Mouse (Mus musculus) testis, adult 2 months (tissue): ENCODE results near the gene Myl9. TPM values are rescaled to one million over a fixed set of nuclear protein-coding genes. Genes with fewer than 3 reads are reported as not detected.
"Not testable (repeated sequence)": the region's sequence is repeated elsewhere in the genome, so short reads cannot be mapped to it uniquely, and the experiment has no call there.

ENCODE experiments used
- H3K27ac ChIP-seq: fragments of 200-500 bp; 2 replicates; pipeline ENCODE4 v1.5.1; 2012; ENCODE audit warnings: low read depth, low read length; ENCODE audit not compliant: control insufficient read depth, insufficient read depth
- H3K27me3 ChIP-seq: fragments of 200-500 bp; 2 replicates; pipeline ENCODE4 v1.6.1; 2012; ENCODE audit warnings: mild to moderate bottlenecking, low read length, moderate library complexity; ENCODE audit not compliant: control insufficient read depth, insufficient read depth
- H3K36me3 ChIP-seq: fragments of 200-500 bp; 2 replicates; pipeline ENCODE4 v1.6.1; 2012; ENCODE audit warnings: mild to moderate bottlenecking, low read length; ENCODE audit not compliant: control insufficient read depth, insufficient read depth
- H3K4me1 ChIP-seq: fragments of 200-500 bp; 2 replicates; pipeline ENCODE4 v1.6.1; 2012; ENCODE audit warnings: low read length; ENCODE audit not compliant: control insufficient read depth, insufficient read depth
- H3K4me3 ChIP-seq: fragments of 200-500 bp; 2 replicates; pipeline ENCODE4 v1.5.1; 2012; ENCODE audit warnings: low read depth, mild to moderate bottlenecking, low read length, moderate library complexity, mixed read lengths; ENCODE audit not compliant: control insufficient read depth
- CTCF ChIP-seq: fragments of 200-500 bp; IDR thresholded peaks from 2 replicates; pipeline ENCODE4 v1.5.1; 2012; ENCODE audit warnings: low read depth, mild to moderate bottlenecking, inconsistent platforms, low read length, moderate library complexity; ENCODE audit not compliant: control insufficient read depth, insufficient read depth, insufficient replicate concordance
- POLR2A ChIP-seq: fragments of 200-500 bp; IDR thresholded peaks from 2 replicates; pipeline ENCODE4 v1.6.1; 2012; ENCODE audit warnings: low read depth, mild to moderate bottlenecking, inconsistent platforms, low read length, moderate library complexity; ENCODE audit not compliant: control insufficient read depth
- polyA plus RNA-seq: library from polyadenylated mRNA; depleted of rRNA; stranded (reverse); fragments of >200 nt; gene quantifications from 2 replicates; pipeline ENCODE4 v1.2.3, GENCODE M21; 2012; rRNA removed

Gene Myl9
- polyA plus RNA-seq, 1 experiment: 68.0 TPM

DNA sequence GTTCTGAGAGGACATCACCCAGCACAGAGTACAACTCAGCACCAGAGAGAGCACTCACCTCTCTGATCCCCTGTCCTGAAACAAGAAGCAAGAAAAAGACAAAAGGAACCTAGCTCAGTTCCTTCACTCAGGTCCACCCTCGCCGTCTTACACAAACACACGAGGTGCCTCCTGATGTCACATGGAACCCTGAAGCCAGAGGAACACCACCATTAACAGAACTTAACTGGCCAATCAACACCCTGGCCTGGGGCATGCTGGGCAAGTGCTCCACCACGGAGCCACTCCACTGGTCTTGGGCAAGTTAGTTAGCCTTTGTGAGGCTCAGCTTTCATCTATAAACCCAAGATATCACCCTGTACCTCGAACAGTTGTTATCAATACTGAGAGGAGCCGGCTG is 31.7 kb downstream of the Myl9 start:
- TF ChIP-seq CTCF (no peak), POLR2A (no peak)
- Histone ChIP-seq H3K4me1 (peaks cover 13% of the 10 kb centered on the region), H3K4me3 (no peak overlapping the region), H3K27me3 (no peaks in the 10 kb centered on the region), H3K36me3 (no peaks in the 10 kb centered on the region), H3K27ac (no peak overlapping the region)

- no peak overlapping the region for H3K27ac ChIP-seq
- no peaks in the 10 kb centered on the region for H3K27me3 ChIP-seq
- no peaks in the 10 kb centered on the region for H3K36me3 ChIP-seq
- TF ChIP-seq CTCF (peak; percentile 12; the same call in 1 of the 2 replicates), POLR2A (no peak)
- peaks cover 13% of the 10 kb centered on the region for H3K4me1 ChIP-seq
- no peak overlapping the region for H3K4me3 ChIP-seq
Measured at GRCm38 (mm10) chr2:156809579-156809978, 34.4 kb downstream of the Myl9 start.

- H3K27me3 ChIP-seq: no peaks in the 10 kb centered on the region
- H3K36me3 ChIP-seq: no peaks in the 10 kb centered on the region
- TF ChIP-seq POLR2A (no peak), CTCF (no peak)
- H3K4me1 ChIP-seq: peaks cover 13% of the 10 kb centered on the region
- H3K27ac ChIP-seq: no peak overlapping the region
- H3K4me3 ChIP-seq: no peak overlapping the region
Measured at GRCm38 (mm10) chr2:156810716-156811115, 35.5 kb downstream of the Myl9 start.

DNA sequence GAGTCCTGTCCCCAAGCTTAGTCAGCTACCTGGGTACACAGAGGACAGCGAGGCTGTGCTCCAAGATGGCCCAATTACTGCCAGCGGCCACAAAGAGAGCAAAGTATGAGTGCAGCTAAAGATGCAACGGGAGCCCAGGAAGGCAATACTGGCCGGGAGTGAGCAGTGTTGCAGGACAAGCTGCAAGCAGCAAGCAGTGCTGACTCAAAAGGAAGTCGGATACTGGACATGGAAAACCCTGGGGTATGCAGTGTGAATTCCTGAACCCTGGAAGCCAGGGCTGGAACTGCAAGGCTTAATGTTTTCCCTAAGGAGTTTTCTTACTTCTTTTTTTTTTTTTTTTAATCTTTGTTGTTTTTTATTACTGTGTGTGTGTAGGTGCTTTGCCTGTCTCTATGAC is 36.3 kb downstream of the Myl9 start:
- Histone ChIP-seq H3K4me3 (no peak overlapping the region), H3K27ac (no peak overlapping the region), H3K4me1 (peaks cover 13% of the 10 kb centered on the region), H3K36me3 (no peaks in the 10 kb centered on the region), H3K27me3 (no peaks in the 10 kb centered on the region)
- TF ChIP-seq POLR2A (no peak), CTCF (no peak)

DNA sequence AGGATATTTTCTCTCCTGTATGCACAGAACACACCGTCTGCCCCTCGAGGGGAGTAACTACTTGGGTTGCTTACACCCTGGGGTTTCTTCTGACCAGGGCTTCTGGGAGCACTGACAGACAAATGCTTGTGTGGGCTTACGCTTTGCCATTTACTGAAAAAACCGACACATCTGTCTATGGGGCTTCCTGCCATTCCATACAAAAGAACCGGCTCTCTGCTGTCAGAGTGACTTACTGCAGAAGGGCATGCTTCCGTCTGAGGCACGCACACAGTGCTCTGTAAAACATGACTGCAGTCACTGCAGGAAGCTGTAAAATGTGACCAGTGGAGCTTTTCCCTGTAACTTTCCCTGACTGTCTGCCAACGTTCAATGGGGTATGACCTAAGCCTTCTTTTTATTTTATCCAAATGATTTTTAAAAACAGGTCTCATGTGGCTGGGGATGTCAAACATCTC is 39.2 kb downstream of the Myl9 start:
- no peak overlapping the region for H3K4me3 ChIP-seq
- peaks cover 7% of the 10 kb centered on the region for H3K4me1 ChIP-seq
- H3K36me3 ChIP-seq: no peaks in the 10 kb centered on the region
- no peak for TF ChIP-seq CTCF
- H3K27ac ChIP-seq: no peak overlapping the region
- no peaks in the 10 kb centered on the region for H3K27me3 ChIP-seq

- H3K27ac ChIP-seq: no peak overlapping the region
- TF ChIP-seq CTCF: no peak
- TF ChIP-seq POLR2A: no peak
- H3K4me1 ChIP-seq: peaks cover 2% of the 10 kb centered on the region
- H3K27me3 ChIP-seq: no peaks in the 10 kb centered on the region
- H3K4me3 ChIP-seq: no peak overlapping the region
- no peaks in the 10 kb centered on the region for H3K36me3 ChIP-seq
Measured at GRCm38 (mm10) chr2:156814893-156815292, 39.7 kb downstream of the Myl9 start.

DNA sequence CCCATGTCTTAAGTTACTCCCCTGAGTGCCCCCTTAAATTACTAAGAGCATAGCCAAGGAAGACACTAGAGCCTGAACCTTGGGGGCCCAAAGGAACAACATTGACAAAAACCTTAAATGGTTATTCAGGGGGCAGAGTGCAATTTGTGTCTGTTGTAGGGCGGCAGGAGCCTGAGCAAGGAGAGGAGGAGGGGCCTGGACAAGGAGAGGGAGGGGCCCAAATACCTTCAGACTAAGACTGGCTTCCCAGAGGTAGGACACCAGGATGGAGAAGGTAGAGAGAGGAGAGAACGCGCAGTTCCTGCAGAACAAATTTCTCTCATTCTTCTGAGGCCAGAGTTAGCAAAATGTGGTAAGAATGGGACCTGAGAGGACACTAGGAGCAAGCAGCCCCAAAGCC is 40.2 kb downstream of the Myl9 start:
- TF ChIP-seq CTCF: no peak
- TF ChIP-seq POLR2A: no peak
- Histone ChIP-seq H3K27me3 (no peaks in the 10 kb centered on the region), H3K36me3 (no peaks in the 10 kb centered on the region), H3K27ac (no peak overlapping the region), H3K4me3 (no peak overlapping the region), H3K4me1 (no peaks in the 10 kb centered on the region)

- TF ChIP-seq CTCF: no peak
- TF ChIP-seq POLR2A: no peak
- H3K36me3 ChIP-seq: no peaks in the 10 kb centered on the region
- no peaks in the 10 kb centered on the region for H3K4me1 ChIP-seq
- no peak overlapping the region for H3K4me3 ChIP-seq
- no peaks in the 10 kb centered on the region for H3K27me3 ChIP-seq
- H3K27ac ChIP-seq: no peak overlapping the region
Measured at GRCm38 (mm10) chr2:156816116-156816515, 40.9 kb downstream of the Myl9 start.

- H3K36me3 ChIP-seq, H3K4me1 ChIP-seq, H3K4me3 ChIP-seq, H3K27ac ChIP-seq, H3K27me3 ChIP-seq: not testable (repeated sequence)
Measured at GRCm38 (mm10) chr2:156825128-156825527, 49.9 kb downstream of the Myl9 start.

Other genes starting within 250 kb of the Myl9 start
- 13.8 and 16.2 TPM in 2 replicates for gene Aar2, start 227.8 kb upstream of the Myl9 start, polyA plus RNA-seq
- 175 and 196 TPM in 2 replicates for gene Dlgap4, start 161.7 kb upstream of the Myl9 start, polyA plus RNA-seq
- gene Tgif2, start 64.6 kb downstream of the Myl9 start, polyA plus RNA-seq: 11.0 and 12.7 TPM in 2 replicates
- 1.0 and 1.1 TPM in 2 replicates for gene 4930518I15Rik, start 82.5 kb downstream of the Myl9 start, polyA plus RNA-seq
- 73.0 and 80.2 TPM in 2 replicates for gene Rab5if, start 87.7 kb downstream of the Myl9 start, polyA plus RNA-seq
- 0.14 and 0.16 TPM in 2 replicates for gene Sla2, start 111.8 kb downstream of the Myl9 start, polyA plus RNA-seq
- 344 and 368 TPM in 2 replicates for gene Ndrg3, start 216.6 kb downstream of the Myl9 start, polyA plus RNA-seq
- gene Dsn1, start 231.7 kb downstream of the Myl9 start, polyA plus RNA-seq: 20.9 and 25.9 TPM in 2 replicates